Mouse (Mus musculus) liver, embryonic 16.5 days (tissue): ENCODE measurements around the gene Wdr13. TPM values are rescaled to one million over a fixed set of nuclear protein-coding genes. Genes with fewer than 3 reads are reported as not detected.

Experiments used
- ATAC-seq: fragments of 200-750 bp; cut with Nextera tagmentation; 2 replicates; pipeline ENCODE4 v1.8.0; 2017; ENCODE audit warnings: low read depth, mild to moderate bottlenecking, moderate number of reproducible peaks, moderate library complexity
- H3K27ac ChIP-seq: fragments of 300-500 bp; sonication (generic); 2 replicates; pipeline ENCODE4 v1.5.1; 2014; ENCODE audit warnings: mild to moderate bottlenecking, low read length
- H3K27me3 ChIP-seq: fragments of 300-500 bp; sonication (generic); 2 replicates; pipeline ENCODE4 v1.6.1; 2014; ENCODE audit warnings: low read depth, low read length, mixed read lengths; ENCODE audit not compliant: control insufficient read depth, insufficient read depth
- H3K36me3 ChIP-seq: fragments of 300-500 bp; sonication (generic); 2 replicates; pipeline ENCODE4 v1.6.1; 2014; ENCODE audit warnings: mild to moderate bottlenecking; ENCODE audit not compliant: control insufficient read depth, insufficient read depth
- H3K4me1 ChIP-seq: fragments of 300-500 bp; sonication (generic); 2 replicates; pipeline ENCODE4 v1.6.1; 2014; ENCODE audit warnings: low read depth, low read length, mixed read lengths; ENCODE audit not compliant: control insufficient read depth
- H3K4me2 ChIP-seq: fragments of 300-500 bp; sonication (generic); 2 replicates; pipeline ENCODE4 v1.6.1; 2014; ENCODE audit warnings: low read depth, low read length, mixed read lengths
- H3K4me3 ChIP-seq: fragments of 300-500 bp; sonication (generic); 2 replicates; pipeline ENCODE4 v1.5.1; 2014; ENCODE audit warnings: low read depth, mild to moderate bottlenecking, low read length
- H3K9ac ChIP-seq: fragments of 300-500 bp; sonication (generic); 2 replicates; pipeline ENCODE4 v1.6.1; 2014; ENCODE audit warnings: low read depth, low read length
- H3K9me3 ChIP-seq: fragments of 300-500 bp; sonication (generic); replicated peaks from 2 replicates; pipeline ENCODE4 v1.6.1; 2016; ENCODE audit warnings: low read length; ENCODE audit not compliant: control insufficient read depth
- WGBS: fragments of 180-500 bp; shearing (Covaris S2); extraction: QIAGEN DNeasy Blood & Tissue Kit; methylation state at CpG from one replicate; pipeline ENCODE4 v1.1.7; 2014; ENCODE audit not compliant: insufficient replicate concordance; 5-methylcytosine and 5-hydroxymethylcytosine counted together
- polyA plus RNA-seq: library from polyadenylated mRNA; unstranded; fragments of >200 nt; fragmentation: Nextera tagmentation; extraction: Ambion mirVana; gene quantifications from 2 replicates; pipeline ENCODE4 v1.2.1, GENCODE M21; 2015

Gene Wdr13
- 5.3 and 6.5 TPM in 2 replicates for polyA plus RNA-seq

- Histone ChIP-seq H3K9me3 (no peaks in the 10 kb centered on the region), H3K27me3 (no peaks in the 10 kb centered on the region), H3K4me2 (peak within 1 kb of the TSS; percentile 83), H3K4me3 (peak within 1 kb of the TSS; percentile 72), H3K9ac (peak within 1 kb of the TSS; percentile 71), H3K27ac (peak within 1 kb of the TSS; percentile 99), H3K36me3 (no peaks in the 10 kb centered on the region), H3K4me1 (peaks cover 9% of the 10 kb centered on the region)
- WGBS: 22% methylated on average over 38 of the region's 40 CpGs
- peak; percentile 93 for ATAC-seq
Measured at GRCm38 (mm10) chrX:8132017-8132976, at the start of gene Wdr13. Gene Wdr13 (minus strand): TSS chrX:8132892.

- 38% methylated on average over 5 of the region's 5 CpGs for WGBS
- Histone ChIP-seq H3K36me3 (no peaks in the 10 kb centered on the region), H3K4me2 (no peak overlapping the region), H3K4me3 (no peak overlapping the region), H3K27me3 (no peaks in the 10 kb centered on the region), H3K4me1 (peaks cover 2% of the 10 kb centered on the region), H3K9me3 (no peaks in the 10 kb centered on the region), H3K27ac (no peak overlapping the region), H3K9ac (no peak overlapping the region)
- ATAC-seq: no peak
Measured at GRCm38 (mm10) chrX:8179646-8180045, 47.0 kb upstream of the Wdr13 start.

GRCm38 (mm10) chrX:8178871-8179270 is 46.2 kb upstream of the Wdr13 start:
- H3K27ac ChIP-seq: no peak overlapping the region
- no peaks in the 10 kb centered on the region for H3K36me3 ChIP-seq
- WGBS: 85% methylated on average over 2 of the region's 2 CpGs
- peaks cover 3% of the 10 kb centered on the region for H3K4me1 ChIP-seq
- no peak for ATAC-seq
- H3K9ac ChIP-seq: no peak overlapping the region
- H3K9me3 ChIP-seq: no peaks in the 10 kb centered on the region
- H3K4me3 ChIP-seq: no peak overlapping the region
- H3K4me2 ChIP-seq: no peak overlapping the region
- H3K27me3 ChIP-seq: no peaks in the 10 kb centered on the region

GRCm38 (mm10) chrX:8175504-8176385 is 43.1 kb upstream of the Wdr13 start, which contains the start of gene Tbc1d25:
Gene Tbc1d25 (minus strand): TSS chrX:8176181.
- peak within 1 kb of the TSS; percentile 92 for H3K27ac ChIP-seq
- WGBS: 11% methylated on average over 55 of the region's 56 CpGs
- ATAC-seq: peak; percentile 97

GRCm38 (mm10) chrX:8175169-8175503 is 42.4 kb upstream of the Wdr13 start:
- no peaks in the 10 kb centered on the region for H3K9me3 ChIP-seq

More at GRCm38 (mm10) chrX:8175504-8176385, 43.1 kb upstream of the Wdr13 start, which contains the start of gene Tbc1d25:
- Histone ChIP-seq H3K36me3 (no peaks in the 10 kb centered on the region), H3K9ac (peak within 1 kb of the TSS; percentile 74), H3K4me3 (peak within 1 kb of the TSS; percentile 76), H3K27me3 (no peaks in the 10 kb centered on the region), H3K4me1 (peaks cover 3% of the 10 kb centered on the region), H3K4me2 (peak within 1 kb of the TSS; percentile 72), H3K9me3 (no peaks in the 10 kb centered on the region)

GRCm38 (mm10) chrX:8167716-8168647 is 35.3 kb upstream of the Wdr13 start:
- ATAC-seq: no peak
- no peaks in the 10 kb centered on the region for H3K9me3 ChIP-seq
- H3K36me3 ChIP-seq: no peaks in the 10 kb centered on the region
- no peak overlapping the region for H3K9ac ChIP-seq
- no peak overlapping the region for H3K4me3 ChIP-seq
- no peaks in the 10 kb centered on the region for H3K4me1 ChIP-seq
- H3K4me2 ChIP-seq: no peak overlapping the region
- 69% methylated on average over 10 of the region's 10 CpGs for WGBS
- H3K27ac ChIP-seq: no peak overlapping the region
- H3K27me3 ChIP-seq: no peaks in the 10 kb centered on the region

More at GRCm38 (mm10) chrX:8175169-8175503, 42.4 kb upstream of the Wdr13 start:
- 17% methylated on average over 4 of the region's 4 CpGs for WGBS
- Histone ChIP-seq H3K9ac (peak overlapping the region; percentile 74), H3K36me3 (no peaks in the 10 kb centered on the region), H3K27me3 (no peaks in the 10 kb centered on the region), H3K27ac (peak overlapping the region; percentile 92), H3K4me1 (peaks cover 3% of the 10 kb centered on the region), H3K4me3 (peak overlapping the region; percentile 76), H3K4me2 (peak overlapping the region; percentile 72)
- ATAC-seq: no peak

- ATAC-seq: no peak
- H3K36me3 ChIP-seq: no peaks in the 10 kb centered on the region
- no peaks in the 10 kb centered on the region for H3K27me3 ChIP-seq
- H3K27ac ChIP-seq: no peak overlapping the region
- H3K9me3 ChIP-seq: no peaks in the 10 kb centered on the region
- H3K4me1 ChIP-seq: no peaks in the 10 kb centered on the region
- H3K4me3 ChIP-seq: no peak overlapping the region
- H3K9ac ChIP-seq: no peak overlapping the region
- 74% methylated on average over 4 of the region's 4 CpGs for WGBS
- H3K4me2 ChIP-seq: no peak overlapping the region
Measured at GRCm38 (mm10) chrX:8164471-8164870, 31.8 kb upstream of the Wdr13 start.

- H3K36me3 ChIP-seq: no peaks in the 10 kb centered on the region
- H3K4me1 ChIP-seq: no peaks in the 10 kb centered on the region
Measured at GRCm38 (mm10) chrX:8163076-8163475, 30.4 kb upstream of the Wdr13 start.

More at GRCm38 (mm10) chrX:8163076-8163475, 30.4 kb upstream of the Wdr13 start:
- Histone ChIP-seq H3K9ac (no peak overlapping the region), H3K27me3 (no peaks in the 10 kb centered on the region), H3K9me3 (no peaks in the 10 kb centered on the region), H3K4me3 (no peak overlapping the region), H3K4me2 (no peak overlapping the region), H3K27ac (no peak overlapping the region)
- 51% methylated on average over 5 of the region's 5 CpGs for WGBS
- no peak for ATAC-seq
